Mouse (Mus musculus): ENCODE results near the gene Hbs1l. TPM values are rescaled to one million over a fixed set of nuclear protein-coding genes. Genes with fewer than 3 reads are reported as not detected.

The Hbs1l gene
- total and polyA plus RNA-seq, 2 experiments = 17.1 to 78.1 TPM

DNA sequence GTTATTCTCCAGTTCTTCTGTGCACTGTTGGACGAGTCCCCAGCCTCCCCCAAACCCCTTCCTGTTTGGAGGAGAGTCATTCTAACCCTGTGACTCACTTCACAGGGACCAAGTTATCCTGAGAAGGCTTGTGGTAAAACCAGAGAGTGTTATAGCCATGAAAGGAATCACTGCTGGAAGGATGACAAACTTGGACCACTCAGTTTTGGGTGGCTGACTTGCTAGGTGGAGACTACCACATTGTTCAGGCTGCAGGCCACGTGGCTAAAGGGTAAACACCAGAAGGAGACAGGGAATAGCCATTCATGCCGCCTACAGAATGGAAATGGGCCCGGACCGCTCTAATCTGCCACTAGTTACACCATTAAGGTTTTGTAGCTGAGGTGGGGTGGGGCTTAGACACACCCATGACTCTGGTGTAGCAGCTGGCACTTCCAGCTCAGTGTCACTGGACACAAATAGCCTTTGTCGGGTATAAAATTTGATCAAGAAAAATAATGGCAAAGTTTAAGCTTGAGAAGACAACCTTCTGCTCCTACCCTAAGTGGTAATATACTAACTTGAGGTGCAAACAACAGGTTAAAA, 115.9 kb downstream of the Hbs1l start:
- WGBS = 86% methylated on average over 6 of the region's 6 CpGs

DNA sequence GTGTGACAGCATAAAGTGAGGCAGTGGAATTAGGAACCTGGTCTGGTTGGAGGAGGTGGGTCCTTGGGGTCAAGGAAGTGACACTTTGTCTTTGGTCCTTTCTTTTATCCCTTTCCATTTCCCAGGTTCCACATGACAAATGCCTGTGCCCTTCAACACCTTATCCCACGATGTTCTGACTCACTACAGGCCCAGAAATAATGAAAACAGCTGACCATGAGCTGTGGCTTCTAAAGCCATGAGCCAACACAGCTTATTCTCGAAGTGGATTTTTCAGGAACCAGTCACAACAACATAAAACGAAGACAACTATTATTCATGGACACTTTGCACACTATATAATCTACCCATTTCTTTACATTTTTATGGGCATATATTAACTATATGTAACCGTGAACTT, 119.3 kb downstream of the Hbs1l start:
- 87% methylated on average over 4 of the region's 4 CpGs for WGBS
- no peaks in the 10 kb centered on the region for H3K79me2 ChIP-seq (ENCODE audit: control insufficient read depth, insufficient read depth, low read length)
- DNase-seq (ENCODE audit: extremely low read depth, low read depth, low spot score) = no peak
- H3K27me3 ChIP-seq (ENCODE audit: control insufficient read depth, insufficient read depth, low read length) = no peaks in the 10 kb centered on the region
- H3K36me3 ChIP-seq (ENCODE audit: control insufficient read depth, insufficient read depth, low read length) = no peaks in the 10 kb centered on the region
- TF ChIP-seq POLR2A (IDR thresholded peaks at IDR 0.05; ENCODE audit: extremely low read depth, insufficient read depth, low read length) (no peak), CTCF (IDR thresholded peaks at IDR 0.05; ENCODE audit: low read depth, low read length) (no peak)
- H3K4me1 ChIP-seq (ENCODE audit: control insufficient read depth, insufficient read depth, low read length) = peaks cover 4% of the 10 kb centered on the region
- no peak overlapping the region for H3K9ac ChIP-seq (ENCODE audit: low read depth, low read length)
- no peak overlapping the region for H3K27ac ChIP-seq (replicated peaks; ENCODE audit: insufficient read depth, low read depth, low read length)
- no peak overlapping the region for H3K4me3 ChIP-seq (ENCODE audit: insufficient read depth, low read depth, low read length)

More for the DNA sequence above, 115.9 kb downstream of the Hbs1l start:
- TF ChIP-seq POLR2A (IDR thresholded peaks at IDR 0.05; ENCODE audit: extremely low read depth, insufficient read depth, low read length) = no peak
- TF ChIP-seq CTCF (IDR thresholded peaks at IDR 0.05; ENCODE audit: low read depth, low read length) = no peak
- H3K27me3 ChIP-seq (ENCODE audit: control insufficient read depth, insufficient read depth, low read length) = no peaks in the 10 kb centered on the region
- no peak overlapping the region for H3K4me3 ChIP-seq (ENCODE audit: insufficient read depth, low read depth, low read length)
- H3K79me2 ChIP-seq (ENCODE audit: control insufficient read depth, insufficient read depth, low read length) = no peaks in the 10 kb centered on the region
- no peak overlapping the region for H3K9ac ChIP-seq (ENCODE audit: low read depth, low read length)
- DNase-seq (ENCODE audit: extremely low read depth, low read depth, low spot score) = no peak
- H3K4me1 ChIP-seq (ENCODE audit: control insufficient read depth, insufficient read depth, low read length) = peaks cover 4% of the 10 kb centered on the region
- no peak overlapping the region for H3K27ac ChIP-seq (replicated peaks; ENCODE audit: insufficient read depth, low read depth, low read length)
- no peaks in the 10 kb centered on the region for H3K36me3 ChIP-seq (ENCODE audit: control insufficient read depth, insufficient read depth, low read length)

DNA sequence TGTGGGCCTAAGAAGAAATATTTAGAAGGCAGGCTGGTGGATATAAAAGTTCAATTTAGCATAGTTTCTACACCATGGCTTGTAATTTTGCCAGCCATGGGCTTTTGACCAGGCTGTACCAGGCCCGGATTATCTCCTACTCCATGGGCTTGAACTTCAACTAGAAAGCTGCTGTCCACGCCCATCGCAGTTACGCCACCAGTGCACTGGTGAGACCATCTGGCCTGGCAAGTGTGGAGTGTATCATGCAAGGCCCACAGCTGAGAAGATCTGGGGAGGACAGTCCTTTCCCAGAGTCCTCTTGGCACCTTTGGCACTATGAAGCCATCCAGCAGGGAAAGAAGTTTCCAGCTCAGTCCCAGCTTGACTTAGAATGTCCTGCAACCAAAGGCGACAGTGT, 120.4 kb downstream of the Hbs1l start:
- TF ChIP-seq POLR2A (IDR thresholded peaks at IDR 0.05; ENCODE audit: extremely low read depth, insufficient read depth, low read length) = no peak
- TF ChIP-seq CTCF (IDR thresholded peaks at IDR 0.05; ENCODE audit: low read depth, low read length) = no peak
- Histone ChIP-seq H3K36me3 (ENCODE audit: control insufficient read depth, insufficient read depth, low read length) (no peaks in the 10 kb centered on the region), H3K27ac (replicated peaks; ENCODE audit: insufficient read depth, low read depth, low read length) (no peak overlapping the region), H3K79me2 (ENCODE audit: control insufficient read depth, insufficient read depth, low read length) (no peaks in the 10 kb centered on the region), H3K27me3 (ENCODE audit: control insufficient read depth, insufficient read depth, low read length) (no peaks in the 10 kb centered on the region), H3K9ac (ENCODE audit: low read depth, low read length) (no peak overlapping the region), H3K4me1 (ENCODE audit: control insufficient read depth, insufficient read depth, low read length) (peaks cover 1% of the 10 kb centered on the region; the same call in 1 of the 2 replicates), H3K4me3 (ENCODE audit: insufficient read depth, low read depth, low read length) (no peak overlapping the region)
- 97% methylated on average over 5 of the region's 5 CpGs for WGBS
- no peak for DNase-seq (ENCODE audit: extremely low read depth, low read depth, low spot score)

Other genes starting within 250 kb of the Hbs1l start
- gene Myb, start 135.0 kb upstream of the Hbs1l start, total RNA-seq (2014; rRNA removed) = 0.09 TPM in 1 of 2 replicates, not detected in the other
- gene Myb, start 135.0 kb upstream of the Hbs1l start, polyA plus RNA-seq (2012; rRNA removed) = 0.10 TPM in 1 of 2 replicates, not detected in the other
- gene Aldh8a1, start 81.3 kb downstream of the Hbs1l start, total RNA-seq (2014; rRNA removed) = 382 and 384 TPM in 2 replicates
- 309 TPM in 2 replicates for gene Aldh8a1, start 81.3 kb downstream of the Hbs1l start, polyA plus RNA-seq (2012; rRNA removed)

Measured in liver, adult 2 months (tissue).